Mouse (Mus musculus) lung, embryonic 16.5 days (tissue): ENCODE data around the gene Mllt3. TPM values are rescaled to one million over a fixed set of nuclear protein-coding genes. Genes with fewer than 3 reads are reported as not detected.

Experiments
- ATAC-seq: fragments of 200-750 bp; cut with Nextera tagmentation; 2 replicates; pipeline ENCODE4 v1.8.0; 2017; ENCODE audit warnings: low read depth, mild to moderate bottlenecking, moderate library complexity
- H3K27ac ChIP-seq: fragments of 300-500 bp; sonication (generic); 2 replicates; pipeline ENCODE4 v1.5.1; 2014; ENCODE audit warnings: mild to moderate bottlenecking, control low read depth, low read length
- H3K27me3 ChIP-seq: fragments of 300-500 bp; sonication (generic); 2 replicates; pipeline ENCODE4 v1.6.1; 2014; ENCODE audit warnings: low read depth, low read length, mixed read lengths; ENCODE audit not compliant: control insufficient read depth, insufficient read depth
- H3K36me3 ChIP-seq: fragments of 300-500 bp; sonication (generic); 2 replicates; pipeline ENCODE4 v1.6.1; 2014; ENCODE audit warnings: low read length; ENCODE audit not compliant: control insufficient read depth, insufficient read depth
- H3K4me1 ChIP-seq: fragments of 300-500 bp; sonication (generic); replicated peaks from 2 replicates; pipeline ENCODE4 v1.6.1; 2014; ENCODE audit warnings: low read length, mixed read lengths; ENCODE audit not compliant: control insufficient read depth, insufficient read depth
- H3K4me2 ChIP-seq: fragments of 300-500 bp; sonication (generic); 2 replicates; pipeline ENCODE4 v1.6.1; 2014; ENCODE audit warnings: low read depth, low read length, control low read depth
- H3K4me3 ChIP-seq: fragments of 300-500 bp; sonication (generic); 2 replicates; pipeline ENCODE4 v1.5.1; 2014; ENCODE audit warnings: mild to moderate bottlenecking, low read length, control low read depth
- H3K9ac ChIP-seq: fragments of 300-500 bp; sonication (generic); 2 replicates; pipeline ENCODE4 v1.6.1; 2014; ENCODE audit warnings: low read length, control low read depth
- H3K9me3 ChIP-seq: fragments of 300-500 bp; sonication (generic); 2 replicates; pipeline ENCODE4 v1.6.1; 2016; ENCODE audit warnings: low read length; ENCODE audit not compliant: control insufficient read depth
- WGBS: fragments of 180-500 bp; shearing (Covaris S2); extraction: QIAGEN DNeasy Blood & Tissue Kit; methylation state at CpG from one replicate; pipeline ENCODE4 v1.1.7; 2014; 5-methylcytosine and 5-hydroxymethylcytosine counted together
- polyA plus RNA-seq: library from polyadenylated mRNA; unstranded; fragments of >200 nt; fragmentation: Nextera tagmentation; extraction: Ambion mirVana; gene quantifications from 2 replicates; pipeline ENCODE4 v1.2.1, GENCODE M21; 2015

Gene Mllt3
- polyA plus RNA-seq, 1 experiment from 2014 or later, result 45.1 TPM

GRCm38 (mm10) chr4:87781971-87782370 lies 251.2 kb downstream of the Mllt3 start:
- WGBS, result 77% methylated on average over 5 of the region's 5 CpGs
- no peak for ATAC-seq
- no peaks in the 10 kb centered on the region for H3K9me3 ChIP-seq

DNA sequence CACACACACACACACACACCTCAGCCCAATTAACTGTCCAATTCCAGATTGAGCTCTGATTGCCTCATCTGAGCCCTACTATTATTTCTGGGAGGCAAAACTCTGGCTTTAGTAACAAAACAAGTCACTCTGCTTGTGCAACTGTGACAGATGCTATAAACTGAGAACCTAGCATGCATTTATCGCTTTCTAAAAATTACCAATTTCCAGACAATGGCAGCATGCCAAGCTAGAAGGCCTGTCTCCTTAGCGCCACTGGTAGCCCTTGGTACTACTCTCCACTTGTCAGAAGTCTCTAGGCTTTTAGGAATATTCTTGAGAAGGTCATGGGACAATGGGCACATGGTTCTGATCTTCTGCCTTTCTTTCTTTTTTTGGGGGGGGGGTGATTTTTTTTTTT lies 257.4 kb downstream of the Mllt3 start:
- 71% methylated on average over 2 of the region's 2 CpGs for WGBS
- Histone ChIP-seq H3K36me3 (peaks cover 4% of the 10 kb centered on the region; the same call in 1 of the 2 replicates), H3K4me2 (no peak overlapping the region), H3K27me3 (no peaks in the 10 kb centered on the region), H3K4me1 (no peaks in the 10 kb centered on the region), H3K4me3 (no peak overlapping the region), H3K9me3 (no peaks in the 10 kb centered on the region), H3K27ac (0 out of 2 replicates have a peak overlapping the region, but pooled peaks have one; percentile 13), H3K9ac (no peak overlapping the region)
- ATAC-seq, result peak; percentile 45; the same call in 1 of the 2 replicates

More at GRCm38 (mm10) chr4:87781971-87782370, 251.2 kb downstream of the Mllt3 start:
- Histone ChIP-seq H3K27ac (no peak overlapping the region), H3K27me3 (no peaks in the 10 kb centered on the region), H3K4me2 (no peak overlapping the region), H3K4me3 (no peak overlapping the region), H3K4me1 (peaks cover 4% of the 10 kb centered on the region; the same call in 1 of the 2 replicates), H3K9ac (no peak overlapping the region), H3K36me3 (peaks cover 8% of the 10 kb centered on the region; the same call in 1 of the 2 replicates)

DNA sequence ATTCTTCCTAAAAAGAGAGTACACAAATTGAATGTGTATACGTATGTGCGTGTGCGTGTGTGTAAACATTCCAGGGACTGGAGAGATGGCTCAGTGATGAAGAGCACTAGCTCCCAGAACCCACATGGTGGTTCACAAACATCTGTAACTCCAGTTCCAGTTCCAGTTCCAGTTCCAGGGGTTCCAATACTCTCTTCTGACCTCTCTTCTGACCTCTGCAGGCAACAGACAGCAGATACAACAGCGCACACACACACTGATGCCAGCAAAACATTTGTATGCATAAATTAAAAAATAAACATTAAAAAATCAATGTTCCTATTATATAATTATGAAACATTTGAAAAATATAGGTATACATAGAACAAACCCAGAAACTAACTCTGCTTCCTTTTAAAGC lies 258.6 kb downstream of the Mllt3 start:
- Histone ChIP-seq H3K4me3 (no peak overlapping the region), H3K4me2 (no peak overlapping the region), H3K9ac (no peak overlapping the region), H3K9me3 (no peaks in the 10 kb centered on the region), H3K27me3 (no peaks in the 10 kb centered on the region), H3K4me1 (no peaks in the 10 kb centered on the region), H3K27ac (no peak overlapping the region), H3K36me3 (peaks cover 4% of the 10 kb centered on the region; the same call in 1 of the 2 replicates)
- 85% methylated on average over 4 of the region's 4 CpGs for WGBS
- ATAC-seq, result no peak

- 39% methylated on average over 11 of the region's 11 CpGs for WGBS
- ATAC-seq, result peak; percentile 75
- H3K4me1 ChIP-seq, result peaks cover 7% of the 10 kb centered on the region
- H3K9ac ChIP-seq, result no peak overlapping the region
- no peak overlapping the region for H3K4me3 ChIP-seq
- no peak overlapping the region for H3K4me2 ChIP-seq
- no peaks in the 10 kb centered on the region for H3K36me3 ChIP-seq
- H3K27ac ChIP-seq, result no peak overlapping the region
- no peaks in the 10 kb centered on the region for H3K27me3 ChIP-seq
- no peaks in the 10 kb centered on the region for H3K9me3 ChIP-seq
Observed at GRCm38 (mm10) chr4:87767711-87768561, 265.2 kb downstream of the Mllt3 start.

DNA sequence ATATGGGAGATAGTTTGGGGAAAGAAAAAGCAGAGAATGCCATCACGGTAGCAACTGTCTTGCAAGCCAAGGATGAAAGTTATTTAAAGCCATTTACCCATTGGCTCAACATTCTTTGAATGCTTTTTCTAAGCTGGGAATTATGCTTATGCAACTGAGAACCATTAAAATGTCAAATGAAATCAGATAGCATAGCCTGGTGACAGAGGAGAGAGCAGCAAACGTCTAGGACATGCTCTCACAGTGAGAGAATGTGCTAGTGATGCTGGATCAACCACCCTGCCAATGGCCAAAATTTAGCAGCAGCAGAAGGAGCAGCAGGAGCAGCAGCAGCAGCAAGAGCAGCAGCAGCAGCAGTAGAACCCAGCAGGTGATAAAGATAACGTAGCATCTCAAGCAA lies 267.4 kb downstream of the Mllt3 start:
- WGBS, result 37% methylated on average over 3 of the region's 3 CpGs
- Histone ChIP-seq H3K9me3 (no peaks in the 10 kb centered on the region), H3K36me3 (no peaks in the 10 kb centered on the region), H3K27me3 (no peaks in the 10 kb centered on the region), H3K4me2 (no peak overlapping the region), H3K9ac (no peak overlapping the region), H3K4me1 (peaks cover 11% of the 10 kb centered on the region), H3K4me3 (no peak overlapping the region), H3K27ac (no peak overlapping the region)
- peak; percentile 44; the same call in 1 of the 2 replicates for ATAC-seq

- H3K4me1 ChIP-seq, result peaks cover 11% of the 10 kb centered on the region; the same call in 1 of the 2 replicates
- H3K9me3 ChIP-seq, result no peaks in the 10 kb centered on the region
- no peak overlapping the region for H3K4me3 ChIP-seq
- no peaks in the 10 kb centered on the region for H3K27me3 ChIP-seq
- no peak overlapping the region for H3K27ac ChIP-seq
- 62% methylated on average over 2 of the region's 2 CpGs for WGBS
- ATAC-seq, result no peak
- no peak overlapping the region for H3K9ac ChIP-seq
- H3K4me2 ChIP-seq, result no peak overlapping the region
- no peaks in the 10 kb centered on the region for H3K36me3 ChIP-seq
Observed at GRCm38 (mm10) chr4:87761075-87761474, 272.1 kb downstream of the Mllt3 start.

DNA sequence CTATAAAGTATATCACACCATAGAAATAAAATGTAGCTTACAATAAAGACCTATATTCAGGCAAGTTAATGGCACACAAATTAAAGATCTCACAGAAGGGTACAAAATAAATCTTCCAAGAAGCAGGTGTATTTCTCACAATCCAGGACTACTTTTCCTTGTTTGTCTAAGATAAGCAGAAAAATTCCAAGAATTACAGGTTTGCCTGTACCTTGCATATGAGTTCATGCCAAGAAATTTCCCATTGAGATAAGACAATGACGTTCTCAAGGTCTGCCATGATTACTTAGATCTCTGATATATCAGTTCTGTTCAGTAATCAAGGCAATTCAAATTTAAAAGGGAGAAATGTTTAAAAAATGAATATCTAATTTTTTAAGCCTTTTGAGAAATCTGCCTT lies 272.9 kb downstream of the Mllt3 start:
- H3K27me3 ChIP-seq, result no peaks in the 10 kb centered on the region

DNA sequence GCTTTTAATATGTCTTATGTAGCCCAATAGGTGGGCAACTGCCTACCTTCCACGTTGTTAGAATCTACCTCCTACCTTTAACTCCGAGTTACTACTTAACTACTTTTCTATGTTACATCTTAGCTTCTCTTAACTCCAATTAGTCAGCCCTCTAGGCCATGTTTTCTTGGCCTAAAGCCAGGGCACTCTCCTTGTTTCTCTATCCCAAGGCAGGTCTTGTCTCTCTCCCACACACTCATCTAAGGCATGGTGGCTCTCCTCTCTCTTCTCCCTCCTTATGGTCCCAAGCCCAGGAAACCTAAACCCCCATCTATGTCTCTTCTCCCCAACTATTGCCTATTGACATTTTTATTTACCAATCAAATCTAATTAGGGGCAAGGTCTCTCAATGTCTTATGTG lies 273.5 kb downstream of the Mllt3 start:
- no peak overlapping the region for H3K4me3 ChIP-seq
- no peaks in the 10 kb centered on the region; the same call in 1 of the 2 replicates for H3K9me3 ChIP-seq
- H3K4me2 ChIP-seq, result no peak overlapping the region
- peaks cover 8% of the 10 kb centered on the region; the same call in 1 of the 2 replicates for H3K4me1 ChIP-seq
- H3K27me3 ChIP-seq, result no peaks in the 10 kb centered on the region
- 71% methylated on average over 2 of the region's 2 CpGs for WGBS
- no peak overlapping the region for H3K9ac ChIP-seq
- no peak for ATAC-seq
- H3K36me3 ChIP-seq, result no peaks in the 10 kb centered on the region
- H3K27ac ChIP-seq, result peak overlapping the region; percentile 17

More for the DNA sequence above, 272.9 kb downstream of the Mllt3 start:
- no peak overlapping the region for H3K4me3 ChIP-seq
- H3K9me3 ChIP-seq, result no peaks in the 10 kb centered on the region; the same call in 1 of the 2 replicates
- peaks cover 8% of the 10 kb centered on the region; the same call in 1 of the 2 replicates for H3K4me1 ChIP-seq
- no peak overlapping the region for H3K4me2 ChIP-seq
- H3K27ac ChIP-seq, result no peak overlapping the region
- WGBS, result 69% methylated on average over 1 of the region's 1 CpGs
- ATAC-seq, result no peak
- no peak overlapping the region for H3K9ac ChIP-seq
- H3K36me3 ChIP-seq, result no peaks in the 10 kb centered on the region

DNA sequence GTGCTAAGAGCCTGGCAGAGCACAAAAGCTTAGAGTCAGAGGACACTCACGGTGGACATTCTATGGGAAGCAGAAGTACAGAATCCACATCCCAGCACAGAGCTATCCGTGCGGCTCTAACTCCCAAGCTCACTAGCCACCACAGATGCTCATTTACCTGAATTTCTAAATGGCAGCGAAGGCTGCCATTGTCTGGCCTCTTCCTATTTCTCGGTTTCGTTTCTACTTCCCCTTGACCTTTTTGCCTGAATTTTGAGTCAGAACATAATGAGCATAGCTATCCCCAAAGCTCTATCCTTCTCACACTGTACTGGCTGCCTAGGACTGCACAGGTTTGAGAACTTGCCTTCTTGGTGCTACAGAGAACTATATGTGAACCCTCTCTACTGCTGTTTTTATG lies 274.1 kb downstream of the Mllt3 start:
- no peak for ATAC-seq
- Histone ChIP-seq H3K27me3 (no peaks in the 10 kb centered on the region), H3K4me1 (peaks cover 8% of the 10 kb centered on the region; the same call in 1 of the 2 replicates), H3K9ac (no peak overlapping the region), H3K9me3 (no peaks in the 10 kb centered on the region; the same call in 1 of the 2 replicates), H3K27ac (0 out of 2 replicates have a peak overlapping the region, but pooled peaks have one; percentile 4), H3K36me3 (no peaks in the 10 kb centered on the region), H3K4me2 (no peak overlapping the region), H3K4me3 (no peak overlapping the region)
- 97% methylated on average over 6 of the region's 6 CpGs for WGBS
